Mouse (Mus musculus) CD8-positive naive resting alpha-beta T cell, adult 2 months (primary cell): ENCODE measurements around the gene Eps8.

Experiments
- DNase-seq, 2 experiments: peaks; one replicate each; pipeline ENCODE4 v3.0.0; 2022; ENCODE audit warnings: low read depth in 2 of 2, low spot score in 2 of 2

The Eps8 gene

GRCm38 (mm10) chr6:137654776-137655175, at the start of gene Eps8:
TSS of gene Eps8 (minus strand) at chr6:137654876.
- DNase-seq = no peak

- no peak for DNase-seq
Observed at GRCm38 (mm10) chr6:137703431-137703830, 48.8 kb upstream of the Eps8 start.

- DNase-seq = no peak
Observed at GRCm38 (mm10) chr6:137702918-137703317, 48.2 kb upstream of the Eps8 start.

DNA sequence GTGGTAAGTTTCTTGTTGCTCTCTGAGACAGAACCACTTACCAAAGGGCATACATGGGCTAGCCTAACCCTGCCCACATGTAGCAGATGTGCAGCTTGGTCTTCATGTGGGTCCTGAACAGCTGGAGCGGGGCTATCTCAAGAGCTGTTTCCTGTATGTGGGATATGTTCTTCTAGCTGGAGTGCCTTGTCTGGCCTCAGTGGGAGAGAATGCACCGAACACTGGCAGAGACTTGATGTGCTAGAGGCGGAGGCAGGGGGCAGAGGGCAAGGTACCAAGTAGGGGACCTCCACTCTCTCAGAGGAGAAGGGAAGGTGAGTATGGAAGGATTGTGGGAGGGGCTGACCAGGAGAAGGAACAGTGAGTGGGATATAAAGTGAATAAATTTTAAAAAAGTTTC, 47.5 kb upstream of the Eps8 start:
- DNase-seq = no peak

DNA sequence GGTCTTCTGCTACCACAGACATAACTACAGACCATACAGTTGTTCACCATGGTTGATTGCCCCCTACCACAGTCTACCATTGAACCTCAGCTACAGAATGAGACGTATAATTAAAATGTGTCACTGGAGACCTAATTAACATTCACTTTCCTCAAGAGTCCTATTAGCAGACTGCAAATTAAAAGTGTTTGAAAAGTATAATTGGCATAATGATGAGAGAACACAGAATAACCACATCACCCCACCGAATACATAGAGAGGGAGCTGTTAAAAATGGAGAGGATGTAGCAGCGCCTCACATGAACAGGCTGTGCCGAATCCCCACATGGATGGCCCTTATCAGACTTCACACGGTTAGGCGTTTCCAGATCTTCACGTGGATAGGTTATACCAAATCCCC, 44.8 kb upstream of the Eps8 start:
- no peak for DNase-seq

- no peak for DNase-seq
Observed at GRCm38 (mm10) chr6:137696445-137697204, 41.9 kb upstream of the Eps8 start.

- DNase-seq = no peak
Observed at GRCm38 (mm10) chr6:137695046-137695445, 40.4 kb upstream of the Eps8 start.

DNA sequence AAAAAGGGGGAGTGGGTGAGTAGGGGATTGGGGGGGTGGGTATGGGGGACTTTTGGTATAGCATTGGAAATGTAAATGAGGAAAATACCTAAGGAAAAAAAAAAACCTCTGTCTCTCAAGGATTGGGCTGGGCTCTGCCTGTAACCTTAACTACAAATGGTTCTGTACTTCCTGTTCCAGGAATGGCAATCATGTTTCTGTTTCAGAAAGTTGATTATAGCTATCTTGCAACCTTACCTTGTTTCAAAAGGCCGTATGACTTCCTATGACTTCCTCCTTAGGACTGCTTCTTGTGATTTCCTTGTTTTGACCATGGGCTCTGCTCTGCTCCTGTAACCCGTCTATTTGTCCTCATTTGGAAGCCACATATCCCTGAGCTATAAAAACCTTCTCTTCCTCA, 39.6 kb upstream of the Eps8 start:
- DNase-seq = no peak

GRCm38 (mm10) chr6:137690550-137691119, 36.0 kb upstream of the Eps8 start:
- no peak for DNase-seq

DNA sequence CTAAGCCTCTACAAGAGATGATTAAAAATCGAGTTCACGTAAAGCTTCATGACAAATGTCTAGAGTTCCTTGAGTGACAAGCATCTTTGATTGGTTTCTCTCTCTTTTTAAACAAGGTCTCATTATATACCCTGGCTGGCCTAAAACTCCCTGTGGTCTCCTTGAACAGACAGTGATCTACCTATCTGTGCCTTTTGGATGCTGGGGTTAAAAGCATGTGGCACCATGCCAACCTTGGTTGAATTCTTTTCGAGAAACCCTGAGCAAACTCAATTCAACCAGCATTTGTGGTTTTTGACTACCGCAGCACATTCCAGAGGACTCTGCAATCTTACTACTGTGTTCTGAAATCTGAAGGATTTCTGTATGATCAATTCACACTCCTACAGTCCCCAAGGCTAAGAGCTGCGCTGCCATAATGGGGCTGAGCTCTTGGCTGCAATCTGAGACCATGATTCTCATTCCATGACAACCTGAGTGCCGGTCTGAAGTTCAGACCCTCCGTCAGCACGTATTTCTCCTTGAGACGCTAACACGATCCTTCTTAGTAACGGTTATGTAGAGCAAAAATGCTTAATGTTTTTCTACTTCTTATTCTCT, 33.9 kb upstream of the Eps8 start:
- no peak for DNase-seq

DNA sequence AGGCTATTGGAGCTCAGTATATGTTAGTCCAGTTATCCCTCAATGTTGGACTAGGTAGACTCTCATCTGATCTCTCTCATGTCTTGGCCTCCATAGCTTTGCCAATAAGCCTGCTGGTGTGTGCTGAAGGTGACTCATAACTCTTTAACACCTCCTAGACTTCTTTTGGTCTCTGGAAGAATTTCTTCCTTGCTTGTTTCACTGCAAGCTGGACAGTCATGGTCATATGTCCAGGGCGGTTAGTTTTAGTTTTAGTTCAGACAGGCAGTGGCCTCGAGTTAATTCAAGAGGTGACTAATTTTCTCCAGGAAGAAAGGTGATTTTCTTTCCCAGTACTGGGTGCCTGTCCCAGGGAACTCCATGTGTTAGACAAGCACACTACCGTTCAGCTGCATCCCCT, 33.4 kb upstream of the Eps8 start:
- DNase-seq = no peak

DNA sequence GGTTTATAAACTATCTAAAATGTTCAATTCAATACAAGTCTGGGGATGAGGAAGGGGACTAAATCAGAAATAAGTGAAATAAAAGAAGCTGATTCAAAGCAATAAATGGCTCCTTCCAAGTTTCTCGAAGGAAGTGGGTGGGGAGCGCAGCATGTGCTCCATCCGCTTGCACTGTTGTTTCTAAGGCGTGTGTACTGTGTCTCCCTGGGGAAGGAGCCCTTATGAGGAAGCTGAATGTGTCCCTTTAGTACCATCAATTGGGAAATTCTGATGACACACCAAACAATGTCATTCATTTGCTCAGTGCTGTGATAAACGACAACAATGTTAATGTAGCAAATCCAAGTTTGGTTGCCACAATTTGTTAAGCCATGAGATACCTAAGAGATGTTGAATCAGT, 33.0 kb upstream of the Eps8 start:
- no peak for DNase-seq

DNA sequence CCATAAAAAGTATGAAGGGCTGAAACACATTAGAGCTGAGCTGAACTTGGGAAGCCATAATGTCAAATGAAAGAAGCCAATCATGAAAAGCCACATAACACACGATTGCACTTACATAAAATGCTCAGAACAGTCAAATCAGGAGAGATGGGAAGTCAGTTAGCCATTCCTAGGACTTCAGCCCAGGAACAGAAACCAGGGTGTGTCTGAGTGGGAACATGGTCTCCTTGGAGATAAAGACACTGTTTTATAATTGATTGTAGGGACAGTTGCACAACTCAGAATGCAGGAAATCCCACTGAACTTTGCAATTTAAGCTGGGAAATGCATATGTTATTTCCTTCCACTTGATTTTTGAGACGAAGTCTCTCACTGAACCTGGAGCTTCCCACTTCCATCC, 28.0 kb upstream of the Eps8 start:
- no peak for DNase-seq

- DNase-seq = no peak
Observed at GRCm38 (mm10) chr6:137681000-137681399, 26.3 kb upstream of the Eps8 start.

DNA sequence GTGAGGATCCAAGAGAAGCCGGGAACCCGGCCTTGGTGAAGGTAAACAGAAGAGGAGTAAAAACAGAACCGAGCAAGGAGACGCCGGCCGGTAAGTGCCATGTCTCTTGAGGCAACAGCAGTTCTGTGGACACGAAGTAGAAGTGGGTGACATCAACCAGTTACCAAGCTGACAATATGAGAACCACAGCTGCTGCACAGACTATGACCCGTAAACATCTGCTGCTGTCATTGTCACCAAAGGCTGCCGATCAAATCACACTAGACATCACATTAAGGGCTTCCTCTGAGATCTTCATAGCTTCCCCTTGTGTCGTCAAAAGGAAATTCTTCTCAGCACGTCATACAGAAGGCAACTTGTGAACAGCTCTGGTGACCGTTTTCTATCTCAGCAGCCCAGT, 21.9 kb upstream of the Eps8 start:
- no peak for DNase-seq

DNA sequence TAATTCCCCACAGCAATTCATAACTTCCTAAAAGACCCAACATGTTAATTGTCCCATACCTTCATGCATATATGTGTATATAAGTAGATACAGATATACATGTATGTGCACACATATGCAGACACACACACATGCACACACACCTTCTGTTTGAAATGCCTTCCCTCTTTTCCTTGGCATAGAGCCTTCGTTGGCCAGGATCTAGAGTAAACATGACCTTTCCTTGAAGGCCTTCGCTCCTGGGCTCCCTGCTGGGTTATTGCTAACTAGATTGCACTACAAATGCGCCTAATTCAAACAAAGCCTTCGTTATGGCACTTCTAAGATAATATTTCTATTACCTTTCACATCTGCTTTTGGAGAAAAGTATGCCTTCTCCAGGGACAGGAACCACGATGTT, 20.9 kb upstream of the Eps8 start:
- no peak for DNase-seq

DNA sequence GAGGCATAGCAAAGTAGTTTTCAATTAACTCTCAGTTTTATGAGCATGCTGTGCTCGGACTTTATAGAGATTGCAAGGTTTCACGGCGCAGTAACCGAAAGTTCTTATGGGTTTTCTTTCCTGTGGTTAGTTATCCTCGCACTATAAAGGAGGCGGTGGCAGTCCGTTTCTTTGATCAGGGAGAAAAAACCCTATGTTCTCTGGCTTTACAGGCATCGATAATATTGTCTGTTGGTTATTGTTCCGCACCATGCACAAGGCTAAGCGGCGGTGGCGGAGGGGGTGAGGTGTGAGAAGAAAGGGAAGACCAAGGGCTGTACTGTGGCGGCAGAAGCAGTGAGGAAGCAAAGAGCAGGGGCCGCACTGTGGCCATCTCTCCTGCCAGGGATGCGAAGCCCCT, 18.6 kb upstream of the Eps8 start:
- no peak for DNase-seq

GRCm38 (mm10) chr6:137671561-137671960, 16.9 kb upstream of the Eps8 start:
- DNase-seq = no peak

- DNase-seq = no peak
Observed at GRCm38 (mm10) chr6:137670820-137671219, 16.1 kb upstream of the Eps8 start.

DNA sequence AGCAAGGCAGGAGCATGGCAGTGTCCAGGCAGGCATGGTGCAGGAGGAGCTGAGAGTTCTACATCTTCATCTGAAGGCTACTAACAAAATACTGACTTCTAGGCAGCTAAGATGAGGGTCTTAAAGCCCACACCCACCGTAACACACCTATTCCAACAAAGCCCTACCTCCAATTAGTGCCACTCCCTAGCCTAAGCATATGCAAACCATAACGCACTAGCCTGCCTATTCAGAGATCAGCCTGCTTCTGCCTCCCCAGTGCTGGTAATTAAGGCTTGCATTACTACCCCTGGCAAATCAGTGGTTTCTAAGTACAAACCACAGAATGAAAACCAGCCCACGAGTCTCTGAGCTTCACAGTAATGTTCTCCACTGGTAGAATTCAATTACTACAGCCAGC, 15.2 kb upstream of the Eps8 start:
- DNase-seq = no peak

DNA sequence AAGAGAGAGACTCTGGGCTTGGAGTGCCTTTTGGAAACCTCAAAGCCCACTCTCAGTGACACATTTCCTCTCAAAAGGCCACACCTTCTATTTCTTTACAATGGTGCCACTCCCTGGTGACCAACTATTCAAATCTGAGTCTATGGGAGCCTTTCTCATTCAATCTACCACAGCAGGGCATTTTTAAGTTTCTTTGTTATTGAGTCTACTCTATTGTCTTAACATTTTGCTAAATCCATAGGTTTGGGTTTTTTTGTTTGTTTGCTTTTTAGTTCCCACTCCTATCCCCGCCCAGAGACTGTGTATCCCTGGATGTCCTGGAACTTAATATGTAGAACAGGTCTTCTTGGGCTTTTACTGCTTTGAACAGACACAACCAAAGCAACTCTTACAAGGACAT, 14.8 kb upstream of the Eps8 start:
- no peak for DNase-seq

- DNase-seq = no peak
Observed at GRCm38 (mm10) chr6:137668331-137668730, 13.7 kb upstream of the Eps8 start.

- no peak for DNase-seq
Observed at GRCm38 (mm10) chr6:137667665-137668064, 13.0 kb upstream of the Eps8 start.
